Mouse (Mus musculus): ENCODE results near the gene Iqsec3.

DNA sequence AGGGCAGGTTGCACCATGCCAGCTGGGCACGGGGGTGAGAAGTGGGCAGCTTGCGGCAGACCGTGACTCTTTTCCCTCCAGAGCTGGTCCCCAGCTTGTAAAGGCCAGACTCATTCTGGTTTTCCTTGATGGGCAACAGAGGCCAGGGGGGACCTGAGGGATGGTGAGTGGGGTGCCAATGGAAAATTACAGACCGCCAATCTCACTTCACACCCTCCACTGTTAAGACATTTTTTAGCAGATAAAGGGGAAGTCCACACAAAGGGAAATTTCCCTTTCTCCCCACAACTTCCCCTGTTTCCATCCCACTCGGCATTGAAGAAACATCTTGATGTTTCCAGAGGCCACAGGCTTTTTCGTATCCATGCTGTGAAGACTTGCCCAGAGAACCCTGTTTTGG lies 131.8 kb downstream of the Iqsec3 start:
- no peak for TF ChIP-seq POLR2A (IDR thresholded peaks at IDR 0.05; ENCODE audit: borderline replicate concordance, low read depth, low read length)
- no peak for TF ChIP-seq CTCF (IDR thresholded peaks at IDR 0.05; ENCODE audit: low read depth, low read length)
